Mouse (Mus musculus) embryonic fibroblast, embryonic 13.5 days (primary cell): ENCODE data around the gene Ugt1a8.
"Not testable (repeated sequence)": the region's sequence is repeated elsewhere in the genome, so short reads cannot be mapped to it uniquely, and the experiment has no call there.

Experiments used
- CTCF ChIP-seq: IDR thresholded peaks from 2 replicates; pipeline ENCODE4 v1.5.1; 2011; ENCODE audit warnings: mild to moderate bottlenecking, control low read depth, low read length, moderate library complexity, borderline replicate concordance; ENCODE audit not compliant: insufficient read depth
- POLR2A ChIP-seq: IDR thresholded peaks from 2 replicates; pipeline ENCODE4 v1.6.1; 2011; ENCODE audit warnings: low read depth, mild to moderate bottlenecking, control low read depth, low read length, moderate library complexity

DNA sequence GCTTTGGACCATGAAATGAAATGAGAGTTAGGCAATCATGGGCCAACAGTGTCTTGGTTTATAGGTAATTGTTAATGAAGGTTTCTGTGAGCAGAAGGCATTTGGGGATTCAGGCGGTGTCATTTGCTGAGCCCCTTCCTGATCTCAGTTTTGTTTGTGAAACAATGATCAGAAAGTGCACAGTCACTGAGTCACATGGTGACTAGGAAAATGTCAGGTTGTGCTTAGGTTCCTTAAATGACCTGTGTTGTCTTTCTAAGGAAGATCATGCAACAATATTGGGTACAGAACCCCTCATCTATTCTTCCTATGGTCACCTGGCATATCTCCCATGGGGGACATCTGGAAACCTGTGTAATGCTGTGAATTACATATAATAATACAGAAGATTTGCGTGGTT, 40.2 kb upstream of the Ugt1a8 start:
- TF ChIP-seq CTCF, POLR2A: not testable (repeated sequence)
